Mouse (Mus musculus) gastrocnemius, adult 2 months (tissue): ENCODE data around the gene Kbtbd7. TPM values are rescaled to one million over a fixed set of nuclear protein-coding genes. Genes with fewer than 3 reads are reported as not detected.
A peak's percentile ranks its signal among the peaks of the same experiment; 100 is the strongest.
"Not testable (repeated sequence)": the region's sequence is repeated elsewhere in the genome, so short reads cannot be mapped to it uniquely, and the experiment has no call there.

Experiments
- DNase-seq: peaks from one replicate; pipeline ENCODE4 v3.0.0; 2022
- H3K27ac ChIP-seq: fragments of 200-600 bp; 2 replicates; pipeline ENCODE4 v1.8.1; 2022; ENCODE audit warnings: mild to moderate bottlenecking
- H3K4me3 ChIP-seq: fragments of 200-600 bp; 2 replicates; pipeline ENCODE4 v1.8.1; 2022; ENCODE audit warnings: mild to moderate bottlenecking, moderate library complexity
- CTCF ChIP-seq: fragments of 200-600 bp; IDR thresholded peaks from 2 replicates; pipeline ENCODE4 v1.8.1; 2022; ENCODE audit warnings: antibody characterized with exemption, mild to moderate bottlenecking, moderate library complexity
- intact Hi-C: fragments of 180-260 bp; cut with DNase I; formaldehyde crosslinking; loops from one replicate; pipeline ENCODE4 v1.15.1; 2025
- total RNA-seq, 2 experiments: library from RNA; stranded (reverse); gene quantifications; 2 replicates each; pipeline ENCODE4 v1.2.3; 2021

Gene Kbtbd7
- total RNA-seq, 2 experiments from 2014 or later: 5.4 to 7.2 TPM

DNA sequence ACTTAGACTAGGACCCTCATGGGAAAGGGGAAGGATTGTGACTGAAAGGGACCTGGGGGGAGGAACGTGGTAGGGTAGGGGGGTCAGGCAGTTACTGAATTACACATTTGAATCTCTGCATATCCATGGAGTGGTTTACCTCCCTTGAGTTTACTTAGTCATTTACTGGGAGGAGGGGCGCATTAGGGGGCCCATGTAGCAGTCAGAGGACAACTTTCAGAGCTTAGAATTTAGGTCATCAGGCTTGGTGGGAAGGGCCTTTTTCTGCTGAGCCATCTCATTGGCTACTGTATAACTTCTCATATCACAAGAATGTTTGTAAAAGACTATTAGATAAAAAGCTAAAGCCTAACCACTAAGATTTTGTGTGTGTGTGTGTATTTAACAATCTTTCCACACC, 15.6 kb upstream of the Kbtbd7 start:
- no peak overlapping the region for H3K4me3 ChIP-seq
- no peak for TF ChIP-seq CTCF

DNA sequence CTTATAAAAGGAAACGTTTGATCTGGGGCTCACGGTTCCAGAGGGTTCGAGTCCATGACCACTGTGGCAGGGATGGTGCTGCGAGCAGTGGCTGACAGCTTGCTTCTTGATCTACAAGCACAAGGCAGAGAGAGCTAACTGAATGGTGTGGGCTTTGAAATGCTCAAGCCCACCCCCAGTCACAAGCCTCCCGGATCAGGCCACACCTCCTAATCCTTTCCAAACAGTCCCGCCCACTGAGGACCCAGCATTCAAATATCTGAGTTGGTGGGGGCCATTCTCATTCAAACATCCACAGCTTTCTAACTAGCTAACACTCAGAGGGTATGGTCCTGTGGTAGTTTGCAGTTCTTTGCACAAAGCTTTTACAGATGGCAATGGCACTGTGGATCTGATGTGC, 13.2 kb upstream of the Kbtbd7 start:
- DNase-seq: no peak
- intact Hi-C loops: no loop called here
- Histone ChIP-seq H3K27ac (no peak overlapping the region), H3K4me3 (no peak overlapping the region)
- no peak for TF ChIP-seq CTCF

More for the DNA sequence above, 15.6 kb upstream of the Kbtbd7 start:
- intact Hi-C loops: no loop called here
- H3K27ac ChIP-seq: no peak overlapping the region
- no peak for DNase-seq

DNA sequence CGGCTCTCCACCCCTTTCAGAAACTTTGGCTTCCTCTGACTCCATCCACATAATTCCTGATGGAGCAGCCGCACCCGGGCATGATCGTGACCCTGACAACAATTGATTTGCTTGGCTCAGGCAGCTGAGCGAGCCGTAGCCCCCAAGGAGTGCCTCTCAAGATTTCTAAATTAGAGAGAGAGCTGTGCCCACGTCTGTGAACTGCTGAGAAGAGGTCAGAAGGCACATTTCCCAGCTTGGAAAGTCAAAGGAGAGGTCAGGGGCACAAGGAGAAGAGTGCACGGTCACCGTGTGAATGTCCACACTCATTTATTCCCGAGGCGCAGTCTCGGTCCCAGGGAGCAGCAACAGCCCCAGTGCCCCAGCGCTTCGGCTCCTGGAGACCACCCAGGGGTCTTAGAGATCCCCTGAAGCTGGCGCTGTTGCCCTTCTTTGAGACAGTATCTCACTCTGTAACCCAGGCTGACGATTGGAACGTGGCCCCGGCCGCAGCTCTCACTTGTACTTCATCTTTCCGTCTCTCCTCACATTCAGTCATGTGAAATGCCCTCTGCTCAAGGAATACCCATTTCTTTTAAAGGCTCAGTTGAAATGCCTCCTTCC, 6.1 kb upstream of the Kbtbd7 start:
- Histone ChIP-seq H3K27ac (no peak overlapping the region), H3K4me3 (no peak overlapping the region)
- intact Hi-C loops: no loop called here
- TF ChIP-seq CTCF: no peak
- DNase-seq: no peak

DNA sequence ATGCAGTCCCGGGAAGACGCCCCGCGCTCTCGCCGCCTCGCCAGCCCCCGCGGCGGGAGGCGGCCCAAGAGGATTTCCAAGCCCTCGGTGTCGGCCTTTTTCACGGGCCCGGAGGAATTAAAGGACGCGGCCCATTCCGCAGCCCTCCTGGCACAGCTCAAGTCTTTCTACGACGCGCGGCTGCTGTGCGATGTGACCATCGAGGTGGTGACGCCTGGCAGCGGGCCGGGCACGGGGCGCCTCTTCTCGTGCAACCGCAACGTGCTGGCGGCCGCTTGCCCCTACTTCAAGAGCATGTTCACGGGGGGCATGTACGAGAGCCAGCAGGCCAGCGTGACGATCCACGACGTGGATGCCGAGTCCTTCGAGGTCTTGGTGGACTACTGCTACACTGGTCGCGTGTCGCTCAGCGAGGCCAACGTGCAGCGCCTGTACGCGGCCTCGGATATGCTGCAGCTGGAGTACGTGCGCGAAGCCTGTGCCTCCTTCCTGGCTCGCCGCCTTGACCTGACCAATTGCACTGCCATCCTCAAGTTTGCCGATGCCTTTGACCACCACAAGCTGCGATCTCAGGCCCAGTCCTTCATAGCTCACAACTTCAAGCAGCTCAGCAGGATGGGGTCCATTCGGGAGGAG, 537 bp downstream of the Kbtbd7 start:
- intact Hi-C loops: not testable (repeated sequence)
- DNase-seq: peak; percentile 31
- H3K4me3 ChIP-seq: peak overlapping the region; percentile 83
- H3K27ac ChIP-seq: peak overlapping the region; percentile 92

DNA sequence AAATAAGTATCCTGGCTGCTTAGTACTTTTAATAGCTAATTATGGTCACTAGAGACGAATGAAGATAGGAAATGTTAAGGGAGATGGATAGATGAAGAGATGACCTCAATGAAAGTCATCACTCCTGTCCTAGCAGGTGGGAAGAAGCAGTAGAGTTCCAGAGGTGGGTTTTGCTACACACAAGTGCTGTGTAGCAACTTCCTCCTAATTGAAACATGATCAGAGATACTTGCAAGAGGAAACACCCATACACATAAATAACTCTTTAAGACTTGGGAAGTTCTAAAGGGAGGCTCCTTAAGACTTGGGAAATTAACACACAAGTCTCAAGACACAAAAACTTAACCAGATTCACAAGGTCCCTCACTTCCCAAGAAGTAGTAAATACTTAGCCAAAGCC, 7.8 kb downstream of the Kbtbd7 start:
- Histone ChIP-seq H3K27ac (no peak overlapping the region), H3K4me3 (no peak overlapping the region)
- no peak for TF ChIP-seq CTCF
- DNase-seq: no peak
- intact Hi-C loops: no loop called here

DNA sequence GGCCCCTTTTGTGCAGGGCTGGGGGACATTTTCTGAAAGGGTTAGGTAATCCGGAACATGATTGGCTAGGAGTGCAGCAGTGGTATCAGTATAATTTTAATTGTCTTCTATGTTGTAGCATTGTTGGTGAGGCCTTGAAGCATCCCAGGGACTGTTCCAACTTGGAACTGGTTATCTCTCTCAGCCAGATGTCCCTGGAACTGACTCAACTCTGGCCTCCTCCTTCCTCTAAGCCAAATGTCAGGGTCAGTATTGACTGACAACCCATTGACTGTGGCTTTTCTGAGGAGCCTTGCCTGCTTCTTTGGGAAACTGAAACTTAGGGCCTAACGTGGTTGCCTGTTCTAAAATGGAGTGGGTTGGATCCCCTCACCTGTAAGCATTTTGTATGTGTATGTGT, 14.3 kb downstream of the Kbtbd7 start:
- intact Hi-C loops: no loop called here
- Histone ChIP-seq H3K27ac (no peak overlapping the region), H3K4me3 (no peak overlapping the region)
- no peak for DNase-seq
- TF ChIP-seq CTCF: no peak

DNA sequence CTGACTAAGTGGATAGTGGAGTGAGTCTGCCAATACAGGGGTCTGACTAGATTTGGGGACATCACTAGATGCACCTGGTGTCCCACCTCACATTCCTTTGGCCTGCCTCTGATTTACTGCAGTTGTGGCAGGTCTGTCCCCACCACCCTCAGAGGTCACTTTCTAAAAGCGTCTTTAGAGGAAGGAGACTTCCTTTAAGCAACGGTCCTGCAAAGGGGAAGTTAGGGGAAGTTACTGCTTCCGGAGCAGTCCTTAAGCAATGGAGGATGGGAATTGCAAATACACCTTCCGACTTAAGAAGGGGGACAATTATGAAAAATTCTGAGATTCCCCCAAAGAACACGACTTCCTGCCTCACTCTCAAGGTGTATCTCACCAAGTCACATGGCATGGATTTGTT, 15.1 kb downstream of the Kbtbd7 start:
- TF ChIP-seq CTCF: no peak
- Histone ChIP-seq H3K27ac (no peak overlapping the region), H3K4me3 (no peak overlapping the region)
- DNase-seq: no peak
- intact Hi-C loops: no loop called here

DNA sequence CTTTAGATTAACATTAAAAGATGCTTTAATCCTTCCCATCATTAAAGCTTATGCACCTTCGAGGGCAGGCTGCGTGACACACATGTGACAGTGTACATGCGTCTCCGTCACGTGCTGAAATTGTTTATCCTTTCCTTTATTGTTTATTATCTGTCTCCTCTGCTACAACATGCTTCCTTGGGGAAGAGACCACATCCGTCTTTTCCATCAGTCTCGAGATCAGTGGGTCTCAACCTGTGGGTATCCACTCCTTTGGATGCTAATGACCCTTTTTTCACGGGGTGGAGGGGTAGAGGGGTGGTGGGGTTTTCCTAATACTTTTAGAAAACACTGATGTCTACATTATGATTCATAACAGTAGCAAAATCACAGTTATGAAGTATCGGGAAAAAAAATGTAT, 18.3 kb downstream of the Kbtbd7 start:
- no peak for DNase-seq
- TF ChIP-seq CTCF: no peak
- intact Hi-C loops: no loop called here
- H3K27ac ChIP-seq: no peak overlapping the region
- H3K4me3 ChIP-seq: no peak overlapping the region

DNA sequence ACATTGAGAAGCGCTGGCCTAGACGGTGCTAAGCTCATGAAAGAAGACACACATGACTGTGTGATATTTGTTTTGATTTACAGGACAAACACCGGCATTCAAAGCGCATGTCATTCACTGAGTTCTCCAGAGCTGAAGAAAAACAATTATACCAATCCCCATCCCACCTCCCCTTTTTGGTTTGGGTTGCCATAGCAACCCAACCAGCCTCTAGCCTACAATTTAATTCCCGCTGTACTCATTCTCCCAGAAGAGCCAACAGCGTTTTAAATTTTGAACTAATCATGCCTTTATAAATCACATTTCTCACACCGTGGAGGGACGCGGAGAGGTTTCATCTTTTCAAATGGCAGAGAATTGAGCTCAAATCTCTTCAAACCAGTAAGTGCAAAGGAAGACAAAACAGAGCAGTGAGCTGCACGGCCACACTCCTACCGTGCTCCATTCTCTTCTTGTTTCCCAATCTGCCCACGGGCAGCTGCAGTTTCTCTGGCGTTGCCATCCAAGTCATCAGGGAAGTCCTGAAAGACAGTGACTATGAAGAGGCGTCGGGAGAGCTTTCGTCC, 18.8 kb downstream of the Kbtbd7 start:
- intact Hi-C loops: no loop called here

DNA sequence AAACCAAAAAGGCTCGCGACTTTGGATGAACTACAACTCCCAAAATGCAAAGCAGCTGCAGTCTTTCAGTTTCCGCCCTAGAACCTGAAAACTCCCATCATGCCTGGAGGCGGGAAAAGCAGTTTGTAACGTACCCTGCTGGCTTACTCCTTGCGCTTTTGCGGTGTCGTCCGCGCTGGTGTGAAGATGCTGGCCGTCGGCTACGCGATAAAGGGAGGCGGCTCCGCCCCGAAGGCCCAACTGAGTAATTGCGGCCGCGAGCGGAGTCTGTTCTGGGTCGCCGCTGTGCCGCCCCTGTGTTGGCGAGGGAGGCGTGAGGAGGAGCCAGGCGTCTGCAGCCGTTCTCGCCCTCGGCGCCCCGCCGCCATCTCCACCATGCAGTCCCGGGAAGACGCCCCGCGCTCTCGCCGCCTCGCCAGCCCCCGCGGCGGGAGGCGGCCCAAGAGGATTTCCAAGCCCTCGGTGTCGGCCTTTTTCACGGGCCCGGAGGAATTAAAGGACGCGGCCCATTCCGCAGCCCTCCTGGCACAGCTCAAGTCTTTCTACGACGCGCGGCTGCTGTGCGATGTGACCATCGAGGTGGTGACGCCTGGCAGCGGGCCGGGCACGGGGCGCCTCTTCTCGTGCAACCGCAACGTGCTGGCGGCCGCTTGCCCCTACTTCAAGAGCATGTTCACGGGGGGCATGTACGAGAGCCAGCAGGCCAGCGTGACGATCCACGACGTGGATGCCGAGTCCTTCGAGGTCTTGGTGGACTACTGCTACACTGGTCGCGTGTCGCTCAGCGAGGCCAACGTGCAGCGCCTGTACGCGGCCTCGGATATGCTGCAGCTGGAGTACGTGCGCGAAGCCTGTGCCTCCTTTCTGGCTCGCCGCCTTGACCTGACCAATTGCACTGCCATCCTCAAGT, 25.6 kb downstream of the Kbtbd7 start, which contains the start of gene Kbtbd6:
TSS of gene Kbtbd6 (plus strand) at position 155 of the 910 bp plus-strand sequence.
- Histone ChIP-seq H3K27ac (peak within 1 kb of the TSS; percentile 69), H3K4me3 (peak within 1 kb of the TSS; percentile 73)
- peak; percentile 80 for DNase-seq
- intact Hi-C loops: not testable (repeated sequence)

More for the DNA sequence above, 18.8 kb downstream of the Kbtbd7 start:
- no peak overlapping the region for H3K4me3 ChIP-seq
- H3K27ac ChIP-seq: no peak overlapping the region
- no peak for DNase-seq
- TF ChIP-seq CTCF: no peak

DNA sequence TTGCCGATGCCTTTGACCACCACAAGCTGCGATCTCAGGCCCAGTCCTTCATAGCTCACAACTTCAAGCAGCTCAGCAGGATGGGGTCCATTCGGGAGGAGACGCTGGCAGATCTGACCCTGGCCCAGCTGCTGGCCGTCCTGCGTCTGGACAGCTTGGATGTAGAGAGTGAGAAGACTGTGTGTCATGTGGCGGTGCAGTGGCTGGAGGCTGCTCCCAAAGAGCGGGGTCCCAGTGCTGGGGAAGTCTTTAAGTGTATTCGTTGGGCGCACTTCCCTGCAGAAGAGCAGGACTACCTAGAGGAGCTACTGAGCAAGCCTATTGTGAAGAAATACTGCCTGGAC, 26.3 kb downstream of the Kbtbd7 start:
- intact Hi-C loops, H3K4me3 ChIP-seq, H3K27ac ChIP-seq, DNase-seq: not testable (repeated sequence)

GRCm38 (mm10) chr14:79460401-79460800, 34.1 kb downstream of the Kbtbd7 start:
- DNase-seq: no peak
- intact Hi-C loops: no loop called here
- no peak overlapping the region for H3K4me3 ChIP-seq
- no peak for TF ChIP-seq CTCF
- H3K27ac ChIP-seq: no peak overlapping the region

DNA sequence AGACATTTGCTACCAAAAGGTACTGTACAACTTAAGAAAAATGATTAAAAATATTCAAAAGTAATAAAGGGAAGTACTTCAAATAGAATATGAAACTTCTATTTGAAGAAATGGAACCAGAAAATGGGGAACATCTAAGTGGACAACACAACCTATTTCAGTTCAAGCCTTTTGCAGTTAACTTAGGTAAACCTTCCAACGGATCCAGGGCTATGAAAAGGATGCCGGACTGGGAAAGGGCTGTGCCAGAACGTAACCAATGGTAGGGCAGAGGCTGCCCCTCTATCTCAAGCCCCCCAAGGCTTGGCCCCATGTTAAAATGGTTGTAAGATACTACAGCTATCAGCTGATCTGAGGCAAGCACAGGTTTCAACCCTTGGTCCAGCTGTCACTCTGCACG, 34.7 kb downstream of the Kbtbd7 start:
- Histone ChIP-seq H3K4me3 (no peak overlapping the region), H3K27ac (no peak overlapping the region)
- no peak for TF ChIP-seq CTCF
- DNase-seq: no peak
- intact Hi-C loops: no loop called here
